Mouse (Mus musculus): ENCODE results near the gene Megf6. TPM values are rescaled to one million over a fixed set of nuclear protein-coding genes. Genes with fewer than 3 reads are reported as not detected.

Megf6 gene
- polyA plus RNA-seq, 1 experiment, result 22.7 TPM

DNA sequence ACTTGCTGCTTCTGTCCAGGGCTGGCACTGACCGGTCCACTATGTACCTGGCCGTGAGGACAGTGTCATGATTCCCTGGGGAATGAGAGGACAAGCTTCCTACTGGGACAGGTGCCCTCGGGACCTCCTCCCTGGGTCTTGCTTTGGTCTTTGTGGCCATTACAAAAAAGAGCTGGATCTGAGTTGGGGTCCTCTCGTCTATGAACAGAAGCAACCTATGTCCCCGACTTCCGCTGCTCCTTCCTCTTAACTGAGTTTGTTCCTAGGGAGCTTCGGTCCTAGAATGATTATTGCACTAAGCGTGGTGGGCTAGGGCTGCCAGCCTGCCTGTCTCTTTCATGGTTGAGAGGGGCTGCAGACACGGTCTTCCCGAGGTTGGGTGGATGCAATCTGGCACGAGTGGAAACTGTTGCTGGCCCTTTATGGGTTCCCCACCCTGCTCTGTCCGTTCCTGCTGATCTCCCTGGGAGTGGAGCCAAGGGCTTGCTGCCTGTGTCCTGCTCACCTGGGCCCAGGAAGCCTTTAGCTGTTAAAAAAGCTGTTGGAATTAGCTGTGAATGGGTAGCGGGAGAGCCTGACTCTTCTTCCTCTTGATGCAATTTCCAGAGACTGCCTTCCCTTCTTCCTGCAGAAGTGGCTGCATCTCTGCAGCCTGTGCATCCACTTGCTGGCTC, 1.5 kb downstream of the Megf6 start:
- H3K4me1 ChIP-seq (ENCODE audit: control insufficient read depth, insufficient read depth, low read length), result no peaks in the 10 kb centered on the region
- no peak overlapping the region for H3K4me3 ChIP-seq (ENCODE audit: insufficient read depth, low read length)
- TF ChIP-seq POLR2A (IDR thresholded peaks at IDR 0.05; ENCODE audit: low read depth, low read length) (no peak), CTCF (IDR thresholded peaks at IDR 0.05; ENCODE audit: borderline replicate concordance, insufficient read depth, low read length) (no peak)
- H3K27ac ChIP-seq (ENCODE audit: insufficient read depth, low read length), result no peak overlapping the region

DNA sequence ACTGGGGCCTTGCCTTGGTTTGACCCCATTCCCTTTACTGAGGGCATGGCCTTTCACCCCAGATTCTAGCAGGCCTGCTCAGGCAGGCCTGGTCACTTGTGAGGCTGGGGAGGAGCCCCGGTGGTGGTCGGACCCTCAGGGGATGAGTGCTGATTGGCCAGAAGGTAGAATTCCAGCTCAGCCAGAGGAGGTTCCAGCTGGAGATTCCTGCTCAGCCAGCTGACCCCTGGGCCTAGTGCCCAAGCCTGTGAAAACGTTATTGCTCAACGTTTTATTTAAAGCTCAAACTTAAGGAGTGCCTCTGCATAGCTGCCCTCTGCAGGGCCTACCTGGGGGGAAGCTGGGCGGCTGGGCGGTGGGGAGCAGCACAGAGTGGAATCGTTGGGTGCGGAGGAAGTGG, 6.7 kb downstream of the Megf6 start:
- TF ChIP-seq CTCF (IDR thresholded peaks at IDR 0.05; ENCODE audit: borderline replicate concordance, insufficient read depth, low read length) (no peak), POLR2A (IDR thresholded peaks at IDR 0.05; ENCODE audit: low read depth, low read length) (no peak)
- Histone ChIP-seq H3K27ac (ENCODE audit: insufficient read depth, low read length) (no peak overlapping the region), H3K4me3 (ENCODE audit: insufficient read depth, low read length) (no peak overlapping the region), H3K4me1 (ENCODE audit: control insufficient read depth, insufficient read depth, low read length) (no peaks in the 10 kb centered on the region)

DNA sequence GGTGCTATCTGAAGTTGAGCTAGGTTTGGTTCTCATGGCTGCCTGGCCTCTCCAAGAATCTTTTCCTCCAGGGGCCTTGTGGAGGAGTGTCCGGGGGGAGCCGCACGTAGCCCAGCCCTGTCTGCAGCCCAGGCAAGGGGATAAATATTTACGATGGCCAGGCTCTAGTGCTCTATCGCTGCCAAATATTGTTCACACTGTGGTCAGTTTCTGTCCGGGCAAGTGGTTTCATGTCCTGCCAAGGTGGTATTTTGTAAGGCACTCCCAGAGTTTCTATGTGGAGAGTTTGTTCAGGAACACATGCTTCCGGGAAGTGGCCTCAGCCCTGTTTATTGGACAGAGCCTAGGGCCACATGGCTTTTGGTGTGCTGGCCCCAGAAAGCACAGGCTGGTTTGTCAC, 10.5 kb downstream of the Megf6 start:
- TF ChIP-seq CTCF (IDR thresholded peaks at IDR 0.05; ENCODE audit: borderline replicate concordance, insufficient read depth, low read length) (no peak), POLR2A (IDR thresholded peaks at IDR 0.05; ENCODE audit: low read depth, low read length) (no peak)
- Histone ChIP-seq H3K4me1 (ENCODE audit: control insufficient read depth, insufficient read depth, low read length) (no peaks in the 10 kb centered on the region), H3K27ac (ENCODE audit: insufficient read depth, low read length) (no peak overlapping the region), H3K4me3 (ENCODE audit: insufficient read depth, low read length) (no peak overlapping the region)

DNA sequence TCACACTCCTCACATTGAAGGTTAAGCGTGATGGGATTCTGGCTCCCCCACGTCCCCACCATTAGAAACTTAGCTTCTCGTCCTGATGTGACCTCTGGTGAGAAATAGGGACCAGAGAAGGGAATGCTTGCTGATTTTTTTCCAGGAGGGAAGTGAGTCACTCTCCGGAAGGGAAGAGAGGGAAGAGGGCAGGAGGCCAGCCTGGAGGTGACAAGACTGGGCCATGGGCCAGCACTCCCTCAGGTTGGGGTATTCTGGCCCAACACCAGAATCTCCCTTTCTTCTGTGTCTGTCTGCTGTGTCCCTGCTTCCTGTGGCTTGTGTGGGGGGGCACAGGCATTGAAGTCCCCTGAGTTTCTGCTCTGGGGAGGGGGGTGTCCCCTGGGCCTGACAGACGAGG, 13.0 kb downstream of the Megf6 start:
- no peaks in the 10 kb centered on the region for H3K4me1 ChIP-seq (ENCODE audit: control insufficient read depth, insufficient read depth, low read length)
- H3K4me3 ChIP-seq (ENCODE audit: insufficient read depth, low read length), result no peak overlapping the region
- H3K27ac ChIP-seq (ENCODE audit: insufficient read depth, low read length), result no peak overlapping the region
- no peak for TF ChIP-seq POLR2A (IDR thresholded peaks at IDR 0.05; ENCODE audit: low read depth, low read length)
- no peak for TF ChIP-seq CTCF (IDR thresholded peaks at IDR 0.05; ENCODE audit: borderline replicate concordance, insufficient read depth, low read length)

DNA sequence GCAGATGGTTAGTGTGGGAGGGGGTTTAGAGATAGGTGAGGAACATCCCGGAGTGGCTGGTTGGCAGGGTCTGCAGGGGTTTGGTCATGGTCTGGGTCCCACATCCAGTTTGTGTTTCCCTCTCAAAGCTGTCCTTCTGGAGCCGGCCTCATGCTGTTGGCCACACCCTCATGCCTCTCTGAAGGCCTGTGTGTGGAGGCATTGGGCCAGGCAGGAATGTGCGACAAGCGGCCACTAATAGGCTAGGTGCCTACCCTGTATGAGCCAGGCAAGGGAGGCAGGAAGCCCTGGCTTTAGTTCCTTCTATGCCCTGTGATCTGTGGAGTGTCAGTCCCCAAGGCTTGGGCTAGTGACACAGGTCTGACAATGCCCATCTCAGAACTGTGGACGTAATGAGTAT, 14.5 kb downstream of the Megf6 start:
- TF ChIP-seq POLR2A (IDR thresholded peaks at IDR 0.05; ENCODE audit: low read depth, low read length), result no peak
- TF ChIP-seq CTCF (IDR thresholded peaks at IDR 0.05; ENCODE audit: borderline replicate concordance, insufficient read depth, low read length), result no peak
- Histone ChIP-seq H3K4me1 (ENCODE audit: control insufficient read depth, insufficient read depth, low read length) (no peaks in the 10 kb centered on the region), H3K27ac (ENCODE audit: insufficient read depth, low read length) (no peak overlapping the region)

DNA sequence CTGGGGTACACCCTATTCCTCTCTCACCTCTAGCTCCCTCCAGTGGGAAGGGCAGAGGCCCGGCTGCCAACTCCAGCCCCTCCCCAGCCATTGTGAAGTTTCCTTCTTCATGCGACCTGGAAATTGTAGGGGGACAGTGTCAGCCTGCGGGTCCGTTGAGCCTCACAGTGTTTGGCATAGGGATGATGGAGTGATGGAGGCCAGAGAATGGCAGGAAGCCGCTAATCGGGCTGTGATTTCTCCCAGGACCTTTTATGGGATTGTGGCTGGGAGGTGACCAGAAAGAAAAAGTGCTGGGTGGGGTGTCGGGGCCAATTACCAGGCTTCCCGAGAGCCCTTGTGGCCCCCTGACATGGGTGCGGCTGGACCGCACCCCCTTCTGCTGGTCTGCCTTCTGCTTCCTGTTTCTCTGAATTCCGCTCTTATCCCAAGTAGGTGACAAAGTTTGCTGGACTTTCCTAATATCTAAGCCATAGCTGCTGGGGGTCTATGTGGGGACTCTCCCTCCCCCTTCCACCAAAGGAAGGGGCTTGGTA, 15.5 kb downstream of the Megf6 start:
- Histone ChIP-seq H3K4me3 (ENCODE audit: insufficient read depth, low read length) (no peak overlapping the region), H3K27ac (ENCODE audit: insufficient read depth, low read length) (no peak overlapping the region), H3K4me1 (ENCODE audit: control insufficient read depth, insufficient read depth, low read length) (no peaks in the 10 kb centered on the region)
- TF ChIP-seq CTCF (IDR thresholded peaks at IDR 0.05; ENCODE audit: borderline replicate concordance, insufficient read depth, low read length) (no peak), POLR2A (IDR thresholded peaks at IDR 0.05; ENCODE audit: low read depth, low read length) (no peak)

More for the DNA sequence above, 14.5 kb downstream of the Megf6 start:
- no peak overlapping the region for H3K4me3 ChIP-seq (ENCODE audit: insufficient read depth, low read length)

DNA sequence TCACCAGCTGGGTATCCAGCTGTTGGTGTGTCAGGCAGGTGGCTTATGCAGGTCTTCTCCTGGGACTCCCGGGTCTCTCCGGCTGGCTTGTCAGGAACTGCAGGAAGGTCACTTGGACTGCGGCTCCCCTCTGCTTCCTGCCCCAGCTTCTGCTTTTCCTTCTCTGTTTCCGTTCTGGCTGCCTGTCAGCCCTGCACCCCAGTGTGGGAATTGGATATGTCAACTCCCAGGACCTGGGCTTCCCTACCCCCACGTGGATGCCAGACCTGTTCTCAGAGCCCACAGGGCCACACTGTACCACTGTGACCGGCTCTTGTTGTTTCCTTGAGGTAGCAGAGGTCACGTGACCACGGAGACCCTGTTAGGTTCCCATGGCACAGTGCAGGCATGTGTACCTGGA, 18.4 kb downstream of the Megf6 start:
- no peaks in the 10 kb centered on the region for H3K4me1 ChIP-seq (ENCODE audit: control insufficient read depth, insufficient read depth, low read length)
- H3K27ac ChIP-seq (ENCODE audit: insufficient read depth, low read length), result no peak overlapping the region
- TF ChIP-seq POLR2A (IDR thresholded peaks at IDR 0.05; ENCODE audit: low read depth, low read length), result no peak
- no peak for TF ChIP-seq CTCF (IDR thresholded peaks at IDR 0.05; ENCODE audit: borderline replicate concordance, insufficient read depth, low read length)
- H3K4me3 ChIP-seq (ENCODE audit: insufficient read depth, low read length), result no peak overlapping the region

DNA sequence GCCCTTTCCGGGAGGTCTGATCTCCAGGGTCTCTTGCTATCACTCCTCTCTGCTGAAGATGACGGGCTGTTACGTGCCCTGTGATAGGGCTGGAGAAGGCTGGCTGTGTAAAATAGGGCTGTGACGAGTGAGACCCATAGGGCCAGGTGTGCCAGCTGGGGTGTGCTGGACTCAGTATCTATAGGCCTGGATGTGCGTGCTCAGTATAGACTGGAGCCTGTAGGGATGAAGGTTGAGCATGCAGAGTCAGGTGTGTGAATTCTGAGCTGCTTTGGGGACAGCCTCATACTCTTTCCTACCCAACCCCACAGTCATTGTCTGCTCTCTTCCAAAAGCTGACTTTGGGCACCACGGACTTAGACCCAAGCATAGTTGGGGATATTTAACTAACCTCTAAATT, 27.4 kb downstream of the Megf6 start:
- Histone ChIP-seq H3K4me3 (ENCODE audit: insufficient read depth, low read length) (no peak overlapping the region), H3K27ac (ENCODE audit: insufficient read depth, low read length) (no peak overlapping the region), H3K4me1 (ENCODE audit: control insufficient read depth, insufficient read depth, low read length) (no peaks in the 10 kb centered on the region)
- TF ChIP-seq CTCF (IDR thresholded peaks at IDR 0.05; ENCODE audit: borderline replicate concordance, insufficient read depth, low read length) (no peak), POLR2A (IDR thresholded peaks at IDR 0.05; ENCODE audit: low read depth, low read length) (no peak)

DNA sequence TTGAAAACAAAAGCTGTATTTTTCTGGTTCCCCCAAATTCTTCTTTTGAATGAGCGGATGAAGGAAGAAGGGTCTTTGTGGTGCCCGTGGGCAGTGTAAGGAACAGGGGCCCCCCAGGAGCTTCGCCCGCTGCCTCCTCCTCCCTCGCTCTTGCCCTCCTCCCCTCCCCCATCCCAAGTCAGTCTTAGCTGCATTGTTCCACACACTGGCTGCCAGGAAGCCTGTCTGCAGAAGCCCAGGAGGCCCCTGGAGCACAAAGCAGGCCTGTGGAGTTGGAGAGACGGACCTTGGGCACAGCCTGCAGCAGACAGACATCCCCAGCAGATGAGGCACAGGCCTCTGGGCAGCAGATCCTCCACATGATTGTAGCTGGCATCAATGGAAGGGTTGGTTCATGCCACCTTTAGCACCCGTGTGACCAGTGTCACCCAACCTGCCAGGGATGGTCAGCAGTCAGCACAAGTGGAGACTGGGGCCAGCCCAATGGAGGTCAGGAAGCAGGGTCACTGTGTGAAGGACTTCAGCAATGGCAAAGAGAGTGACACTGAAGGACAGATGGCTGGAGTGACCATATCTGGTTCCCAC, 27.9 kb downstream of the Megf6 start:
- Histone ChIP-seq H3K4me1 (ENCODE audit: control insufficient read depth, insufficient read depth, low read length) (no peaks in the 10 kb centered on the region), H3K4me3 (ENCODE audit: insufficient read depth, low read length) (no peak overlapping the region), H3K27ac (ENCODE audit: insufficient read depth, low read length) (no peak overlapping the region)
- TF ChIP-seq CTCF (IDR thresholded peaks at IDR 0.05; ENCODE audit: borderline replicate concordance, insufficient read depth, low read length), result no peak
- TF ChIP-seq POLR2A (IDR thresholded peaks at IDR 0.05; ENCODE audit: low read depth, low read length), result no peak

DNA sequence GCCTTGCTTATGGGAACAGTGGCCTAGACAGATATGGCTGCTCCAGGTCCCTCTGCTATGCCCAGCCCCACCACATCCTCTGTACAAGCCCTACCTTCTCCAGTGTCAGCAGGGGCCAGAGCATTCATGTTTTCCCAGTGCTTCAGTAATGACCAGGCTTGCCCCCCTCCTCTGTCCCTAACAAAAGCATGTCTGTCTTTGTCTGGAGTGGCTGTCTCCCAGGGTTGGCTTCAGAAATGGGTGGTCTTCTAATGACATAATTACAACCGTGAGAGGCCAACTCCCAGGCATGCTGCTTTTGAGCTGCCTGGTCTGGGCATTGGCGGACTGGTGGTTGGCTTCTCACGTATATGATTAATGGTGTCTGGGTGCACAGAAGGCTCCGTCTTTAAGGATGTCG, 31.0 kb downstream of the Megf6 start:
- Histone ChIP-seq H3K27ac (ENCODE audit: insufficient read depth, low read length) (no peak overlapping the region), H3K4me1 (ENCODE audit: control insufficient read depth, insufficient read depth, low read length) (peaks cover 6% of the 10 kb centered on the region), H3K4me3 (ENCODE audit: insufficient read depth, low read length) (no peak overlapping the region)
- TF ChIP-seq CTCF (IDR thresholded peaks at IDR 0.05; ENCODE audit: borderline replicate concordance, insufficient read depth, low read length) (no peak), POLR2A (IDR thresholded peaks at IDR 0.05; ENCODE audit: low read depth, low read length) (no peak)
